Mouse (Mus musculus): Measurements from ENCODE around the gene Spg11.
"Not testable (repeated sequence)": the region's sequence is repeated elsewhere in the genome, so short reads cannot be mapped to it uniquely, and the experiment has no call there.

The Spg11 gene

GRCm38 (mm10) chr2:122146687-122147086 is 28.5 kb upstream of the Spg11 start:
- in situ Hi-C loops (cut with MboI, MseI), result no loop called here

- in situ Hi-C loops (cut with MboI, MseI), result no loop called here
Observed at GRCm38 (mm10) chr2:122145756-122146155, 27.6 kb upstream of the Spg11 start.

DNA sequence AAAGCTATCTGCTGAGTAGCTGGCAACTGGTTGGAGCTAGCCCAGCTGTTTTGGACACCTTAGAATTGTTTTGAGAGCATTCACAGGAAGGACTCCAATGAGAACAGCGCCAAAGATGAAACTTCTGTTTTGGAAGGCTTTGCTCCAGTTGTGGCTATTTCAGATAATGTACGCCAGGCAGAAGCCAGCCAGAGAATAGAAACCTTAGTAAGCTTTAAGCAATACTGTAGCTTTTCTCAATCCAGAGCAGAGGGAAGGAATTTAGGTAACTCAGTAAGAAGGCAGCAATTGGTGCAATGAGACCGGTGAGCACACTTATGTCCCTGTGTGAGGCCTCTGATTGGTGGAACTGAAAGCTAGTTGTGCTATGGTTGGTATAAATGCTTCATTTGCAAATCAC is 24.9 kb upstream of the Spg11 start:
- in situ Hi-C loops (cut with MboI, MseI), result no loop called here

DNA sequence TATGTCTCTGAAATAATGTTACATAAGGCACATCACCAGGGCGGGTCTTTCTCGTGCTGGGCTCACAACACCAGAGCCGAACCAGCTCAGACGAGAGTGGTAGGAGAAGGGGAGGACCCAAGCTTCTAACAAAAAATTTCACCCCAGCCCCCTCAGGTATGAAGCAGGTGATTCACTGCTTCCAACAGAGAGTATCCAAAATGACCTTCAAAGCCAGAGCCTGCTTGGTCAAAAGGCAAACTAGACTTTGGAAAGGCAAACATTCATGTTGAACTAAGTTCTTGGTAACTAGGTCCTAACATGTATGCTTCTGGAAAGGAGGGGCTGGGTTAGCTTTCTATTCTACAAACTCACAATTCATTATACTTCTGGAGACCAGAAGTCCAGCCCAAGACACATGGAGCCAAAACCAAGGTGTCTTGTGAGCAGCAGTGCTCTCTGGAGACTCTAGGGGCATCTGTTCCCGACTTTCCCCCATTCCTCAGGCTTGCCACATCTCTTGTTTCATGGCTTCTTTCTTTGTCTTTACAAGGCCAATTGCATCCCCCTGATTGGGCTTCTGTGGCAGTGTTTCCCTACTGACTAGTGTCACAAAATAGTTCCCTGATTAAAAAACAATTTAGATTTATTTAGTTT is 23.3 kb upstream of the Spg11 start:
- in situ Hi-C loops (cut with MboI, MseI), result no loop called here

DNA sequence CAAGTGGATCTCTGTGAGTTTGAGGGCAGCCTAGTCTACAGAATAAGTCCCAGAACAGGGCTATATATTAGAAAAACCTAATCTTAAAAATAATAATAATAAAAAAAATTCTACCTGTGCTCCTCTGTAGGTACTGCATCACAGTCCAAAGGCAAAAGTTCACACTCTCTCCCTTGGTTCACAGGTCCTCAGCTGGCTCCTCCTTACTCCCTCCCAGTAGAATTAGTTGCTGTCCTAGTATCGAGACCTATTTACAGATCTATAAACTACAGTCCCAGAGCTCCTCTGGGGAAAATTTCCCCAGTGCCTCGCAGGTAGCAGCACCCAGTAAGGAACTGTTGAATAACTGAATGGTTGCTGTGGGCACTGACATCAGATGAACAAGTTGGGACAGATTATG is 22.6 kb upstream of the Spg11 start:
- in situ Hi-C loops (cut with MboI, MseI), result no loop called here

DNA sequence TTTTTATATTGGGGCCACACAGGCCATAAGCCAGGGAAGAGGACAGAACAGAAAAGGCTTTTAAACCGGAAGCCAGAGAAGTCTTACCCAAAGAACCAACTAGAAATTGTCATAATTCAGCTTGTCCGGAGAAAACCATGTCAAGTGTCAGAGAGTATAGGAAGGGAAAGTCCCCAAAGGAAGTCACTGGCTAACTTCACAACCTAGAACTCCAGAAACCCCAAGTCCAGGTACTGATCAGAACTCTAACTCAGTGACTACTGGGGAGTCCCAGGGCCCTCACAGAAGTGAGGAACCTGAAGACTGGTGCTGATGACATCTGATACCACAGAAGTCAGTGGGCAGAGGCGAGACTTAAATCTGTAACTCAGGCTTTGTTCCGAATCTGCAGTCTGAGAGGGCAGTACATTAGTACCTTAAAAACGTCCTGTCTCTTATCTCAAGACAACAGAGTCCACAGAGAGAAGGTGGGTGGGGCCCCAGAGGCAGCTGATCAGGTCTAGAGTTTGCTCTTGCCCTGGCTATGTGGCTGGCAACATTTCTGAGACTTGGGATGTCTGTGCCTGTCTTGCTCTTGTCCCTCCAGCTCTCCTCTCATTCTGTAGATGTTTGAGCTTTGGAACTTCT is 19.8 kb upstream of the Spg11 start:
- in situ Hi-C loops (cut with MboI, MseI), result no loop called here

- in situ Hi-C loops (cut with MboI, MseI), result no loop called here
Observed at GRCm38 (mm10) chr2:122132618-122133017, 14.4 kb upstream of the Spg11 start.

DNA sequence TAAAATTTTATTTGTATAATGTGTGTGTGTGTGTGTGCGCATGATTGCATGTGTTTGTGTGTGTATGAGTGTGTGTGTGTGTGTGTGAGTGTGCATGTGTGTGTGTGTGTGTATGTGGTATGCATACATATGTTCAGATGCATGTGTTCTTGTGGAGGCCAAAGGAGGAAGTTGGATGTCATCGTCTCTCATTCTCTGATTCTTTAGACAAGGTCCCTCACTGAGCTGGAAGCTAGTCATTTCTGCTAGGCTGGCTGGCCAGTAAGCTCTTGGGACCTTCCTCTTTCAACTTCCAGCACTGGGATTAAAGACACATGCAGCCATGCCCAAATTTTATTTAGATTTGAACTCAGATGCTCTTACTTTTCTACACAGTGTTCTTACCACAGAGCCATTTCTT is 13.9 kb upstream of the Spg11 start:
- in situ Hi-C loops (cut with MboI, MseI), result no loop called here

- in situ Hi-C loops (cut with MboI, MseI), result no loop called here
Observed at GRCm38 (mm10) chr2:122127635-122128034, 9.4 kb upstream of the Spg11 start.

DNA sequence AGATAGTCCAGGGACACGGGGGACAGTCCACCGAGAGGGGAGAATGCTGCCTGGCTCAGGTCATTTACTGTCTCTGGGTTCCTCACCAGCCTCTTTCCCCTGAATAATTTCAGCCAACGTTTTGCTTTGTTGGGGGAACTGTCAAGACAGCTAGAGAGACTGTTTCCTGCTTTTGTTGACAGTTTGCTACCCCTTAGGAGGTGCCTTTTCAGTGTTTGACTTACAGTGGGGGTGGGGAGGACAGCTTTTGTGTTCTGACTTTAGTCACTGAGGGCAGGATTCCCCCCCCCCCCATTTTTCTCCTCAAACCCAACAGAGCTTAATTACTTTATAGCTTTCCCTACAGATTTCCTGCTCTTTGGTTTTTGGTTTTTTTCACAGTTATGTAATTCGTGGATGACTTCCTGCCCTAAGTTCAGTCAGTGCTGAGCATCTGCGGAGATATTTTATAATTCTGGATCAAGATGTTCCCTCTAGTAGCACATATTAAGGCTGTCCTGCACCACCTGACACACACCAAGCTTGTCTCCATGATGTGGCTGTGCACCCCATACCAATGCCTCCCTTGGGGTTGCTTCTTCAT is 8.7 kb upstream of the Spg11 start:
- in situ Hi-C loops (cut with MboI, MseI), result no loop called here

DNA sequence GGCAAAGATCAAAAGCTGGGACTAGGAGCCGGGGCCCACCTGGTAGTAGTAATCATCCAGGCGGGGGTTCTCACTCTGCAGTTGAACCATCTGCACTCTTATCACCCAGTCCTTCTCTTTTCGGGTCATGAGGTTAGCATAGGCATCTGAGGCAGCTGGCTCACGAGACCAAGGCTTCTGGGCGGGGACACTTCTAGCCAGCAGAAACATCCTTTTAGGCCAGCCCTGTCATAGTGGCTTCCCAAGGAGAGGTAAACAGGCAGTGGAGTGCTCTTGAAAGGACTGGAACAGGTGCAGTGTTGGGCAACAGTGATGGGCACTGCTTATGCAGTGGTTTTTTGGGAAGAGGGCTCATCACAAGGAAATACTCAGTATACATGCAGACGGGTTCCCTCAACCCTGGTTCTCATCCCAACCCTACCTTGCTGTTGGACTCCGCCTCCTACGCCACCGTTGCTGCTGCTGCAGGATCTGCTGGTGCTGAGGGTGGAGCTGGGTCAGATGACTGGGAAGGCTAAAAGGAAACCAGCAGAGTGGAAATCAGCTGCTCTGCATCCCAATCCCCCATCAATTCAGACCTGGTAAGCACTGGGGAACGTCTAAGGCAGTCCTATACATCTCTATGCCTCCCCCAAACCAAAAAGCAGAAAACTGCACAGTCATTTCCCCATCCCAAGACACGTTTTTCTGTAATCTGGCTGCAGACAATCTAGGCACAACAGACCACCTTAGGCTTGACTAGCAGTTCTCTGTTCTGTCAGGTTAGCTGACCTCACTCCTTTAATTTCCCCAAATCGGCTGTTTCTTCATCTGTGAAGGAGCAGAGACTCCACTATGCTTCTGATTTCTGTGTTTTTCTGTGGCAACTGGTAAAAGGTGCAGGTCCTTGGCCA is 7.7 kb upstream of the Spg11 start:
- in situ Hi-C loops (cut with MboI, MseI), result no loop called here

GRCm38 (mm10) chr2:122116888-122117287 is 1.3 kb downstream of the Spg11 start:
- in situ Hi-C loops (cut with MboI, MseI), result loop anchor here (5.0 kb wide), 1 partner anchor 35 kb away; no protein-coding TSS in a partner anchor

- in situ Hi-C loops (cut with MboI, MseI), result no loop called here
Observed at GRCm38 (mm10) chr2:122109714-122110113, 8.5 kb downstream of the Spg11 start.

- in situ Hi-C loops (cut with MboI, MseI), result no loop called here
Observed at GRCm38 (mm10) chr2:122108101-122108500, 10.1 kb downstream of the Spg11 start.

GRCm38 (mm10) chr2:122102070-122102469 is 16.1 kb downstream of the Spg11 start:
- in situ Hi-C loops (cut with MboI, MseI), result no loop called here

DNA sequence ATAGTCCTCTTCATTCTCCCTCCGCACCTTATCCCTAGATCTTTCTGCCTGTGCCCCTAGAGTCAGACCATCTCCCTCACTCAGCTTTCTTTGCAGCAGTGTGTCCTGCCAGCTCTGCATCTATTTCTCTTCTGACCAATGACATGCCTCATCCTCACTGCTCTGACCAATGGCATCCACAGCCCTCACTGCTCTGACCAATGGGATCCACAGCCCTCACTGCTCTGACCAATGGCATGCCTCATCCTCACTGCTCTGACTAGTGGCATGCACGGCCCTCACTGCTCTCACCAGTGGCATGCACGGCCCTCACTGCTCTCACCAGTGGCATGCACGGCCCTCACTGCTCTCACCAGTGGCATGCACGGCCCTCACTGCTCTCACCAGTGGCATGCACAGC is 20.5 kb downstream of the Spg11 start:
- in situ Hi-C loops (cut with MboI, MseI), result not testable (repeated sequence)

DNA sequence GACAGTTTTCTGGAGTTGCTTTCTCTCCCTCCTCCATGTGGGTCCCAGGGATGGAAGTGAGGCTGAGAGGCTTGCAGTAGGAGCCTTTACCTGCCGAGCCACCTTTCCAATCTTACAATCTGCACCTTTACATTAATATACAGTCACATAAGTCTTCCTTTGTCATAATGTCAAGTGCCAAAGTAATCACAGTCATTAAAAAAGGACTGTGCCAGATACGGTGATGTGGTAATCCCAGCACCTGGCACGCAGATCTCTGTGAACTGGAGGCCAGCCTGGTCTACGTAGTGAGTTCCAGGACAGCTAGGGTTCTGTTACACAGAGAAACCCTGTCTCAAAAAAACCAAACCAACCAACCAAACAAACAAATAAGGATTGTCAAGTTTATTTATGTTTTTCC is 24.3 kb downstream of the Spg11 start:
- in situ Hi-C loops (cut with MboI, MseI), result no loop called here

DNA sequence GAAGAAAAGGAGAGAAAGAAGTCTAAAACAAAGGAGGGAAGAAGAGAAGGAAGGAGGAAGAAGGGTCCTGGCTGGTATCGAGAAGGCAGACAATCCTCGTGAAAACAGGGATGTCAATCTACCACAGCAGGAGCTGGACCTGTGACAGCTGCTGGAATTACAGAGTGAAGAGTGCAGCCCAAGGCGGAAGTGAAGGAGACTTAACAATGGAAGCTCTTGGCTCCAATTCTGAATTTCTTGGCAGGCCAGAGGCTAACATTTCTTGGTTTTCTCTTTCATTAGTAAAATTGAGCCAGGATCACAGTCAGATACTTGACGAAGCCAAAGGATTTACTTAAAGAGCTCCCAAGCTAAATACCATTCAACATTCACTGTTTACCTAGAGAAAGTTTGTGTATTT is 31.7 kb downstream of the Spg11 start:
- in situ Hi-C loops (cut with MboI, MseI), result loop anchor here (10.0 kb wide), 1 partner anchor 158 kb away; no protein-coding TSS in a partner anchor

GRCm38 (mm10) chr2:122081728-122082456 is 36.3 kb downstream of the Spg11 start:
- in situ Hi-C loops (cut with MboI, MseI), result loop anchor here (10.0 kb wide), 1 partner anchor 163 kb away; no protein-coding TSS in a partner anchor

- in situ Hi-C loops (cut with MboI, MseI), result loop anchor here (10.0 kb wide), 2 partner anchors 165 to 235 kb away; partner anchors contain the start of gene Sord
Observed at GRCm38 (mm10) chr2:122069922-122070321, 48.3 kb downstream of the Spg11 start.
